Mouse (Mus musculus) ZHBTc4 (cell line): ENCODE results near the gene Nxt1.
A peak's percentile ranks its signal among the peaks of the same experiment; 100 is the strongest.

Experiments used
- DNase-seq: peaks from one replicate; pipeline ENCODE4 v3.0.0-alpha.2; 2011; ENCODE audit warnings: low read depth, low spot score

Nxt1 gene

DNA sequence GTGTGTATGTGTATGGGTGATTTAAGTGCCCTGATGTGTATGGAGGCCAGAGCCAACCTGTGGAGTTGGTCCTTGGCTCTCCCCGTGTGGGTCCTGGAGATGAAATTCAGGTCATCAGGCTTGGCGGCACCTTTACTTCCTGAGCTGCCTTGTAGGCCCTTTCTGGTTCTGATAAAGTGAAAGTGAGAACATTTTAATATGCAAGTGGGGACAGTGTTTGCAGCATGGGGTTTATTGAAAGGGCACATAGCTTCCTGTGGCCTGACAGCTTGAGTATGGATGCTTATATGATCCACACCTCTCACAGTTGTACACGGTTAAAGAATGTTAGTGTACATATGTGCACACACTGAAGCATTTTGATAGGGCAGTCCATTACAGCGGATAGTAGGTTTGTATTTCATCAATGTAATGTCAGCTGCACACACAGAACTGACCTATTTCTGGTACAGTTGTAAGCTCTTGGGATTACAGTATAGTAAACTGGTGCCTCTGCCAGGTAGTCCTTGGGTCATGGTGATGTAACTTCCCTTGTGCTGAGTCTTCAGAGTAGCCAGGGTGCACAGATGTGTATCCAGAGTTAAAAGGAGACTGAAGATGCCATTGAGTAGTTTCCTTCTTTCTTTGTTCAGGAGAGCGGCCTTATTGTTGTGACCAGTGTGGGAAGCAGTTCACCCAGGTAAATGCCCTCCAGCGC, 17.2 kb downstream of the Nxt1 start:
- DNase-seq, result no peak

DNA sequence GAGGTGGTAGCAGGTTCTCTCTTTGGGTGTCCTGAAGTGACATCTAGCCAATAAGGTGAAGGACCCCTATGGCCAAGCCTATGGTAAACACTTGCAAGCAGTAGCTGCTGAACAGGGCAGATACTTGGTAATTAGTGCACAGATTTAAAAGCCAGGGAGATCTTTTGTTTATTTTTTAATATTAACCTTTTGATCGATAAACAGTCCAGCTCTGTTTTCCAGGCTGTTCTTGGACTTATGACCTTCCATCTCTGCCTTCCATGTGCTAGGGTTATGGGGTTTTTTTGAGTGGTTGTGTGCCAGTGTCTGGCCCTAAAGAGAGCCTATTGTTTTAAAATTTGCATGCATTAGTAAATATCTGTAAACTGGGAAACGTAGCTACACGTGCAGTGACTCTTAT, 17.9 kb downstream of the Nxt1 start:
- DNase-seq, result no peak

- no peak for DNase-seq
These were observed 18.4 kb downstream of the Nxt1 start for GRCm38 (mm10) chr2:148690781-148691180.

- peak; percentile 82 for DNase-seq
These were observed 26.2 kb downstream of the Nxt1 start for GRCm38 (mm10) chr2:148698571-148698970.

DNA sequence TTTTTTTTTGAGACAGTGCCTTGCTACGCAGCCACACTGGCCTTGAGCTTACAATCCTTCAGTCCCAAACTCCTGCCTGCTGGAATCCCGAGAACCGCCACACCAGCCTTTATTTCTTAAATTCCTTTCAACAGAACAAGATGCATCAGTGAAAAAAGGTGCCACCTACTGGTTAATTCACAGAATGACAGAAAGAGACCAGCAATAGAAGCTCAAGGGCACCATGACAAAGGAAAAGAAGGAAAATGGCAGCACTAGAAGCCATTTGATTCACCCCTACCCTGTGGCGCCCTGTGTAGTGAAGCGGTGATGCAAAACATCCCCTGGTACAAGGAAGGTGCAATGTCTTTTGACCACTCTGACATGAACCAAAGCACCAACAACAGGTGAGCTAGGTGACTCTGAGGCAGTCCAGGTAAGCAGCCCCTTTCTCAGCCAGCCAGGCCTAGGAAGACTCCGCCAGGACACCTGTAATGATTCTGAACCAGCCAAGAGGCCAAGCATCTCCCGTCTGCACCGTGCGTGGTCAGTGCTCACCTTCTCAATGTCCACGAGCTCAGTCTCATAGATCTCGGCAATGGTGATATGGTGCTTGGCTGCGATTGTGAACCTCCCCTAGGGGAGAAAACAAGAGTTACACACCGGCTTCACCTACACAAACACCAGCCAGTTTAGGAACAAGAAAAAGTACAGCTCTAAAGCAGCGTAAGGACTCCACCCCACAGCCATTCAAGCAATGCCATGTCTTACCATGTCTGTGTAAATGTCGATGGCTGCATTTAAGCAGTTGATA, 34.2 kb downstream of the Nxt1 start:
- DNase-seq, result peak; percentile 79

- DNase-seq, result no peak
These were observed 34.8 kb downstream of the Nxt1 start for GRCm38 (mm10) chr2:148707202-148707530.

GRCm38 (mm10) chr2:148712326-148712725, 39.9 kb downstream of the Nxt1 start:
- DNase-seq, result no peak

GRCm38 (mm10) chr2:148717072-148717471, 44.7 kb downstream of the Nxt1 start:
- no peak for DNase-seq

DNA sequence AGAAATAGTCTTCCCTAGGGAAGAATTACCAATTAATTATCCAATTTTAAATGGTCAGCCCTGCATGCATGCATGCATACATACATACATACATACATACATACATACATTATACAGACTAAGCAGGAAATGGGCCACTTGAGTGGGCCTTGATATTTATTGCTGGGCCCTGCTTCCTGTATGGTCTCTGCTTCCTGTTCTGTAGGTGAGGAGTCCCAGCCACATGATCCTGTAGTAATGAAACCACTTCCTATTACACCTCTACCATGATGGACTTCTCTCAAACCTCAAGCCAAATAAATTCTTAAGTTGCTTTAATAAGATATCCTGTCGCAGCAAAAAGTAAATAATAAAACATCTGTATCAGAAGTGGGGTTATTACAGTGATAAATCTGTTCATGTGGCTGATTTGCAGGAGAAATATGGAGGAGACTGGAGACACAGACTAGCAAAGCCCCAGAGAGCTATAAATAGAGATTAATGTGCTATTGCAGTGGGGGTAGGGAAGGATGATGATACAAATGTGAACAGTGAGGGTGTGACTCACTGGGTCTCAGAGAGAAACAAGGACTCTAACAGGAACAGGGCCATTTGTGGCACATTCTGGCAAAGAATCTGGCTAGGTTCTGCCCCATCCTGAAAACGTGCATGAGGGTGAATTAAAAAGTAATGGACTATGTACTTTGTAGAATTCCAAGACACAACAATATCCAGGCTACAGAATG, 47.0 kb downstream of the Nxt1 start:
- DNase-seq, result no peak
